Mouse (Mus musculus) limb, embryonic 12.5 days (tissue): ENCODE measurements around the gene Wdr17. TPM values are rescaled to one million over a fixed set of nuclear protein-coding genes. Genes with fewer than 3 reads are reported as not detected.

ENCODE experiments used
- ATAC-seq: fragments of 200-750 bp; cut with Nextera tagmentation; 2 replicates; pipeline ENCODE4 v1.8.0; 2017; ENCODE audit warnings: low read depth, moderate TSS enrichment; ENCODE audit not compliant: insufficient number of reproducible peaks, insufficient read depth, low FRiP score, low TSS enrichment
- H3K27ac ChIP-seq: fragments of 300-500 bp; sonication (generic); 2 replicates; pipeline ENCODE4 v1.5.1; 2016; ENCODE audit warnings: mild to moderate bottlenecking, moderate library complexity
- H3K27me3 ChIP-seq: fragments of 300-500 bp; sonication (generic); 2 replicates; pipeline ENCODE4 v1.6.1; 2016; ENCODE audit warnings: mild to moderate bottlenecking, moderate library complexity
- H3K36me3 ChIP-seq: fragments of 300-500 bp; sonication (generic); 2 replicates; pipeline ENCODE4 v1.6.1; 2016; ENCODE audit warnings: mild to moderate bottlenecking, moderate library complexity
- H3K4me1 ChIP-seq: fragments of 300-500 bp; sonication (generic); replicated peaks from 2 replicates; pipeline ENCODE4 v1.6.1; 2016
- H3K4me2 ChIP-seq: fragments of 300-500 bp; sonication (generic); 2 replicates; pipeline ENCODE4 v1.6.1; 2016; ENCODE audit warnings: mild to moderate bottlenecking, moderate library complexity
- H3K4me3 ChIP-seq: fragments of 300-500 bp; sonication (generic); replicated peaks from 2 replicates; pipeline ENCODE4 v1.5.1; 2016; ENCODE audit warnings: mild to moderate bottlenecking
- H3K9ac ChIP-seq: fragments of 300-500 bp; sonication (generic); replicated peaks from 2 replicates; pipeline ENCODE4 v1.6.1; 2016; ENCODE audit warnings: mild to moderate bottlenecking, moderate library complexity
- H3K9me3 ChIP-seq: fragments of 300-500 bp; sonication (generic); 2 replicates; pipeline ENCODE4 v1.6.1; 2016; ENCODE audit warnings: mild to moderate bottlenecking, moderate library complexity
- WGBS: fragments of 180-500 bp; shearing (Covaris S2); methylation state at CpG from one replicate; pipeline ENCODE4 v1.1.7; 2016; 5-methylcytosine and 5-hydroxymethylcytosine counted together
- polyA plus RNA-seq: library from polyadenylated mRNA; unstranded; fragments of >200 nt; fragmentation: Nextera tagmentation; extraction: Ambion mirVana; gene quantifications from 2 replicates; pipeline ENCODE4 v1.2.1, GENCODE M21; 2016

Wdr17 gene
- polyA plus RNA-seq, 1 experiment from 2014 or later, result 2.7 TPM

- Histone ChIP-seq H3K4me2 (no peak overlapping the region), H3K36me3 (no peaks in the 10 kb centered on the region), H3K4me3 (no peak overlapping the region), H3K27ac (no peak overlapping the region), H3K9me3 (no peaks in the 10 kb centered on the region), H3K9ac (no peak overlapping the region), H3K27me3 (no peaks in the 10 kb centered on the region), H3K4me1 (no peaks in the 10 kb centered on the region)
- no peak for ATAC-seq
- 78% methylated on average over 1 of the region's 1 CpGs for WGBS
These were observed 22.3 kb downstream of the Wdr17 start for GRCm38 (mm10) chr8:54864761-54865064.

GRCm38 (mm10) chr8:54864038-54864760 lies 22.8 kb downstream of the Wdr17 start:
- H3K36me3 ChIP-seq, result no peaks in the 10 kb centered on the region

GRCm38 (mm10) chr8:54836029-54836959 lies 50.7 kb downstream of the Wdr17 start:
- 93% methylated on average over 5 of the region's 5 CpGs for WGBS
- ATAC-seq, result no peak
- Histone ChIP-seq H3K4me3 (no peak overlapping the region), H3K9ac (no peak overlapping the region), H3K4me1 (no peaks in the 10 kb centered on the region), H3K36me3 (no peaks in the 10 kb centered on the region), H3K9me3 (no peaks in the 10 kb centered on the region), H3K27ac (no peak overlapping the region), H3K27me3 (no peaks in the 10 kb centered on the region), H3K4me2 (no peak overlapping the region)

More at GRCm38 (mm10) chr8:54864038-54864760, 22.8 kb downstream of the Wdr17 start:
- no peak overlapping the region for H3K9ac ChIP-seq
- no peaks in the 10 kb centered on the region for H3K27me3 ChIP-seq
- no peak overlapping the region for H3K4me3 ChIP-seq
- no peaks in the 10 kb centered on the region for H3K4me1 ChIP-seq
- no peak overlapping the region for H3K27ac ChIP-seq
- H3K4me2 ChIP-seq, result no peak overlapping the region
- H3K9me3 ChIP-seq, result no peaks in the 10 kb centered on the region
- WGBS, result 71% methylated on average over 4 of the region's 4 CpGs
- no peak for ATAC-seq

GRCm38 (mm10) chr8:54829794-54830426 lies 57.1 kb downstream of the Wdr17 start:
- WGBS, result 68% methylated on average over 4 of the region's 4 CpGs
- H3K4me2 ChIP-seq, result no peak overlapping the region
- H3K27ac ChIP-seq, result no peak overlapping the region
- H3K9me3 ChIP-seq, result no peaks in the 10 kb centered on the region
- H3K27me3 ChIP-seq, result no peaks in the 10 kb centered on the region
- no peak overlapping the region for H3K4me3 ChIP-seq
- H3K9ac ChIP-seq, result no peak overlapping the region
- ATAC-seq, result no peak
- no peaks in the 10 kb centered on the region for H3K36me3 ChIP-seq
- no peaks in the 10 kb centered on the region for H3K4me1 ChIP-seq

GRCm38 (mm10) chr8:54827974-54828373 lies 59.0 kb downstream of the Wdr17 start:
- Histone ChIP-seq H3K4me2 (no peak overlapping the region), H3K4me3 (no peak overlapping the region), H3K9ac (no peak overlapping the region), H3K4me1 (no peaks in the 10 kb centered on the region), H3K9me3 (no peaks in the 10 kb centered on the region), H3K27me3 (no peaks in the 10 kb centered on the region), H3K27ac (no peak overlapping the region), H3K36me3 (no peaks in the 10 kb centered on the region)
- no peak for ATAC-seq
- 87% methylated on average over 2 of the region's 2 CpGs for WGBS

- Histone ChIP-seq H3K27ac (no peak overlapping the region), H3K9me3 (no peaks in the 10 kb centered on the region), H3K27me3 (no peaks in the 10 kb centered on the region), H3K4me1 (no peaks in the 10 kb centered on the region), H3K9ac (no peak overlapping the region), H3K36me3 (no peaks in the 10 kb centered on the region), H3K4me2 (no peak overlapping the region), H3K4me3 (no peak overlapping the region)
- WGBS, result 90% methylated on average over 5 of the region's 5 CpGs
- no peak for ATAC-seq
These were observed 64.0 kb downstream of the Wdr17 start for GRCm38 (mm10) chr8:54822956-54823355.

GRCm38 (mm10) chr8:54818651-54819050 lies 68.3 kb downstream of the Wdr17 start:
- Histone ChIP-seq H3K27ac (no peak overlapping the region), H3K27me3 (no peaks in the 10 kb centered on the region), H3K36me3 (no peaks in the 10 kb centered on the region), H3K9me3 (no peaks in the 10 kb centered on the region), H3K4me1 (no peaks in the 10 kb centered on the region), H3K4me3 (no peak overlapping the region), H3K4me2 (no peak overlapping the region), H3K9ac (no peak overlapping the region)
- ATAC-seq, result no peak

- ATAC-seq, result no peak
- H3K9me3 ChIP-seq, result no peaks in the 10 kb centered on the region
- H3K36me3 ChIP-seq, result no peaks in the 10 kb centered on the region
- H3K4me3 ChIP-seq, result no peak overlapping the region
- WGBS, result 86% methylated on average over 6 of the region's 6 CpGs
- no peak overlapping the region for H3K4me2 ChIP-seq
- H3K27ac ChIP-seq, result no peak overlapping the region
- H3K27me3 ChIP-seq, result no peaks in the 10 kb centered on the region
- no peaks in the 10 kb centered on the region for H3K4me1 ChIP-seq
- H3K9ac ChIP-seq, result no peak overlapping the region
These were observed 78.8 kb downstream of the Wdr17 start for GRCm38 (mm10) chr8:54808217-54808616.

GRCm38 (mm10) chr8:54806173-54806572 lies 80.8 kb downstream of the Wdr17 start:
- no peaks in the 10 kb centered on the region for H3K36me3 ChIP-seq
- no peak overlapping the region for H3K9ac ChIP-seq
- no peaks in the 10 kb centered on the region for H3K27me3 ChIP-seq
- H3K4me3 ChIP-seq, result no peak overlapping the region
- ATAC-seq, result no peak
- H3K27ac ChIP-seq, result no peak overlapping the region
- H3K4me1 ChIP-seq, result no peaks in the 10 kb centered on the region
- H3K9me3 ChIP-seq, result no peaks in the 10 kb centered on the region
- 92% methylated on average over 6 of the region's 6 CpGs for WGBS
- H3K4me2 ChIP-seq, result no peak overlapping the region

GRCm38 (mm10) chr8:54792699-54793061 lies 94.3 kb downstream of the Wdr17 start:
- Histone ChIP-seq H3K9ac (no peak overlapping the region), H3K36me3 (no peaks in the 10 kb centered on the region), H3K9me3 (no peaks in the 10 kb centered on the region), H3K4me3 (no peak overlapping the region), H3K4me1 (no peaks in the 10 kb centered on the region), H3K27me3 (no peaks in the 10 kb centered on the region), H3K27ac (no peak overlapping the region), H3K4me2 (no peak overlapping the region)
- no peak for ATAC-seq
- WGBS, result 98% methylated on average over 2 of the region's 2 CpGs

GRCm38 (mm10) chr8:54791858-54792698 lies 94.9 kb downstream of the Wdr17 start:
- Histone ChIP-seq H3K4me2 (no peak overlapping the region), H3K9me3 (no peaks in the 10 kb centered on the region), H3K9ac (no peak overlapping the region), H3K4me3 (no peak overlapping the region), H3K36me3 (no peaks in the 10 kb centered on the region), H3K27ac (no peak overlapping the region), H3K27me3 (no peaks in the 10 kb centered on the region), H3K4me1 (no peaks in the 10 kb centered on the region)
- no peak for ATAC-seq
- WGBS, result 83% methylated on average over 2 of the region's 2 CpGs
